ENCODE assay signal across 8 mouse cellular contexts in the genomic region with DNA sequence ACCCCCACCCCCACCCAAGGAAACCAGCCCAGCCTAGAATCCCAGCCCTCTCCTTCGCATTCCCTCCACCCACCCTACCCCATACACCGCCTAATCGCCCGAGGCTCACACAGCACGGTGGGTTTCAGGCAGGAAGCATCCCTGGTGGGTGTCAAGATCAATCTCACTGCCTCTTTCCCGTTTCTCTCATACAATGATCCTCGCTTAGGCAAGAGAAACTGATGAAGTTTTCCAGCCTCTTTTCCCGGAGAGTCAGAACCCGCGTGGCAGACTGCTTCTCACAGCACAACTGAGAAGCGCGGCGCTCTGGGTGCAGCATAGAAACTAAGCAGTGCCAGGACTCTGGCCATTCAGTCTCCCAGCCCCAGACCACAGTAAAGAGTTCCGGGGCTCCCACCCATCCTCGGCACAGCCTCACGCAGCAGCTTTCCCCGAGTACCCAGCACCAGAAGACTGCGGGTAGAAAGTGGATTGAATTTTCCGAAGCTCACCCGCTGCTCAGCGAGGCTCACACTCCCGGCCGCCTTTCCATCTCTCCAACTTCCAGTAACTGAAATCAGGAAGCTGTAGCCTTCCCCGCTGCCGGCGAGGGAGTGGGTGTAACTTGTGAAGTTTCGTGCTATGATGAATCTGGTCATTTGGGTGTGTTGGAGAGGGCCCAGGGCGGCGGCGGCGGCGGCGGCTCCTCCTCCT.
DNase-seq lines count a peak whose midpoint lies in the region; ATAC-seq lines count a peak whose summit lies in the region.

No protein-coding gene starts in this region.

- H3K36me3 ChIP-seq in hindbrain, embryonic 15.5 days: no peaks in the 10 kb centered on the region
- peaks cover 25% of the 10 kb centered on the region for H3K36me3 ChIP-seq in megakaryocyte, embryonic 14.5 days (replicated peaks; ENCODE audit: low read length)

- H3K4me1 ChIP-seq in hindbrain, embryonic 15.5 days (replicated peaks): peaks cover 28% of the 10 kb centered on the region
- peaks cover 36% of the 10 kb centered on the region for H3K4me1 ChIP-seq in megakaryocyte, embryonic 14.5 days

- under 1% methylated on average over 33 of the region's 33 CpGs for WGBS in hindbrain, embryonic 15.5 days

- H3K9ac ChIP-seq in hindbrain, embryonic 15.5 days: peak overlapping the region; percentile 25

- 0 out of 2 replicates have a peak overlapping the region, but pooled peaks have one; percentile 40 for H3K27ac ChIP-seq in hindbrain, embryonic 15.5 days (replicated peaks)

- H3K4me2 ChIP-seq in hindbrain, embryonic 15.5 days: peak overlapping the region; percentile 69

- H3K27me3 ChIP-seq in hindbrain, embryonic 15.5 days: no peaks in the 10 kb centered on the region
- peaks cover 19% of the 10 kb centered on the region for H3K27me3 ChIP-seq in megakaryocyte, embryonic 14.5 days (replicated peaks)

- H3K4me3 ChIP-seq in hindbrain, embryonic 15.5 days: peak overlapping the region; percentile 36
- H3K4me3 ChIP-seq in megakaryocyte, embryonic 14.5 days (replicated peaks): peak overlapping the region; percentile 89

- intact Hi-C loops in left cerebral cortex, postnatal 14 days (cut with DNase I): no loop called here

- ATAC-seq in cerebellum, adult (ENCODE audit: insufficient number of reproducible peaks, low FRiP score, low TSS enrichment): 0 out of 2 replicates have a peak, but pooled peaks have one; percentile 34
- peak; percentile 70 for ATAC-seq in hindbrain, embryonic 15.5 days (ENCODE audit: low FRiP score, low read depth)

- no peak for DNase-seq in cerebellum, postnatal 4 days (ENCODE audit: low spot score in 2 of 2)
- peak; percentile 70 to 71 for DNase-seq in cerebellum, postnatal 36 days
- peak; percentile 52 for DNase-seq in gastrocnemius, postnatal 10 days
- DNase-seq in left cerebral cortex, postnatal 14 days (ENCODE audit: low spot score in 2 of 2): peak; percentile 62 to 78
- peak; percentile 73 for DNase-seq in right cerebral cortex, postnatal 25 days

- H3K9me3 ChIP-seq in hindbrain, embryonic 15.5 days: no peaks in the 10 kb centered on the region
- H3K9me3 ChIP-seq in megakaryocyte, embryonic 14.5 days: peaks cover 22% of the 10 kb centered on the region

Comparison
In these comparisons a context has a peak if more than half of its experiments do, and no peak if none do; other contexts are left out.
1. DNase-seq: peak in cerebellum, postnatal 36 days (2 of 2), gastrocnemius, postnatal 10 days (single experiment), left cerebral cortex, postnatal 14 days (2 of 2) and right cerebral cortex, postnatal 25 days (single experiment); none in cerebellum, postnatal 4 days (0 of 2).